Mouse (Mus musculus) midbrain, embryonic 15.5 days (tissue): ENCODE measurements around the gene Coro2a. TPM values are rescaled to one million over a fixed set of nuclear protein-coding genes. Genes with fewer than 3 reads are reported as not detected.
A peak's percentile ranks its signal among the peaks of the same experiment; 100 is the strongest.

Experiments used
- ATAC-seq: fragments of 200-750 bp; cut with Nextera tagmentation; replicated peaks from 2 replicates; pipeline ENCODE4 v1.8.0; 2017; ENCODE audit warnings: moderate TSS enrichment
- H3K27ac ChIP-seq: fragments of 300-500 bp; sonication (generic); 2 replicates; pipeline ENCODE4 v1.5.1; 2015; ENCODE audit warnings: mild to moderate bottlenecking, inconsistent platforms
- H3K27me3 ChIP-seq: fragments of 300-500 bp; sonication (generic); replicated peaks from 2 replicates; pipeline ENCODE4 v1.6.1; 2015; ENCODE audit warnings: inconsistent platforms
- H3K36me3 ChIP-seq: fragments of 300-500 bp; sonication (generic); replicated peaks from 2 replicates; pipeline ENCODE4 v1.6.1; 2015; ENCODE audit warnings: inconsistent platforms
- H3K4me1 ChIP-seq: fragments of 300-500 bp; sonication (generic); 2 replicates; pipeline ENCODE4 v1.6.1; 2015; ENCODE audit warnings: inconsistent platforms
- H3K4me2 ChIP-seq: fragments of 300-500 bp; sonication (generic); 2 replicates; pipeline ENCODE4 v1.6.1; 2015; ENCODE audit warnings: inconsistent platforms, mild to moderate bottlenecking, moderate library complexity
- H3K4me3 ChIP-seq: fragments of 300-500 bp; sonication (generic); 2 replicates; pipeline ENCODE4 v1.5.1; 2015; ENCODE audit warnings: mild to moderate bottlenecking, inconsistent platforms
- H3K9ac ChIP-seq: fragments of 300-500 bp; sonication (generic); 2 replicates; pipeline ENCODE4 v1.6.1; 2015; ENCODE audit warnings: mild to moderate bottlenecking, inconsistent platforms
- H3K9me3 ChIP-seq: fragments of 300-500 bp; sonication (generic); 2 replicates; pipeline ENCODE4 v1.6.1; 2016; ENCODE audit warnings: inconsistent platforms
- whole genome bisulfite sequencing: fragments of 180-500 bp; shearing (Covaris S2); methylation state at CpG from one replicate; pipeline ENCODE4 v1.1.7; 2015; ENCODE audit warnings: mixed read lengths; 5-methylcytosine and 5-hydroxymethylcytosine counted together
- polyA plus RNA-seq: library from polyadenylated mRNA; unstranded; fragments of >200 nt; fragmentation: Nextera tagmentation; extraction: Ambion mirVana; gene quantifications from 2 replicates; pipeline ENCODE4 v1.2.1, GENCODE M21; 2015

Coro2a gene
- polyA plus RNA-seq, 1 experiment from 2014 or later, result 6.8 TPM

GRCm38 (mm10) chr4:46526798-46527557, 75.0 kb downstream of the Coro2a start:
- peaks cover 4% of the 10 kb centered on the region; the same call in 1 of the 2 replicates for H3K27me3 ChIP-seq
- no peak overlapping the region for H3K9ac ChIP-seq
- 28% methylated on average over 17 of the region's 17 CpGs for WGBS
- no peak for ATAC-seq
- 0 out of 2 replicates have a peak, but pooled peaks cover 4% of the 10 kb centered on the region for H3K4me1 ChIP-seq
- no peak overlapping the region for H3K4me3 ChIP-seq
- no peak overlapping the region for H3K27ac ChIP-seq
- no peaks in the 10 kb centered on the region for H3K9me3 ChIP-seq
- peak overlapping the region; percentile 38 for H3K4me2 ChIP-seq
- H3K36me3 ChIP-seq, result no peaks in the 10 kb centered on the region

GRCm38 (mm10) chr4:46526226-46526625, 75.8 kb downstream of the Coro2a start:
- no peak overlapping the region for H3K27ac ChIP-seq

GRCm38 (mm10) chr4:46523324-46523723, 78.7 kb downstream of the Coro2a start:
- Histone ChIP-seq H3K9me3 (no peaks in the 10 kb centered on the region), H3K9ac (no peak overlapping the region), H3K27ac (no peak overlapping the region), H3K4me2 (no peak overlapping the region), H3K36me3 (no peaks in the 10 kb centered on the region), H3K4me3 (no peak overlapping the region), H3K27me3 (no peaks in the 10 kb centered on the region), H3K4me1 (0 out of 2 replicates have a peak, but pooled peaks cover 4% of the 10 kb centered on the region)
- WGBS, result 86% methylated on average over 4 of the region's 4 CpGs
- ATAC-seq, result no peak

More at GRCm38 (mm10) chr4:46526226-46526625, 75.8 kb downstream of the Coro2a start:
- no peak overlapping the region for H3K4me3 ChIP-seq
- H3K9me3 ChIP-seq, result no peaks in the 10 kb centered on the region
- H3K36me3 ChIP-seq, result no peaks in the 10 kb centered on the region
- WGBS, result 91% methylated on average over 3 of the region's 3 CpGs
- ATAC-seq, result no peak
- H3K4me1 ChIP-seq, result 0 out of 2 replicates have a peak, but pooled peaks cover 4% of the 10 kb centered on the region
- H3K27me3 ChIP-seq, result no peaks in the 10 kb centered on the region
- H3K9ac ChIP-seq, result no peak overlapping the region
- no peak overlapping the region for H3K4me2 ChIP-seq

GRCm38 (mm10) chr4:46521457-46521856, 80.5 kb downstream of the Coro2a start:
- H3K4me1 ChIP-seq, result no peaks in the 10 kb centered on the region
- whole genome bisulfite sequencing, result 90% methylated on average over 10 of the region's 10 CpGs
- H3K27ac ChIP-seq, result no peak overlapping the region
- no peaks in the 10 kb centered on the region for H3K36me3 ChIP-seq
- no peak overlapping the region for H3K9ac ChIP-seq
- H3K27me3 ChIP-seq, result no peaks in the 10 kb centered on the region
- H3K4me3 ChIP-seq, result no peak overlapping the region
- no peak for ATAC-seq
- no peaks in the 10 kb centered on the region for H3K9me3 ChIP-seq
- H3K4me2 ChIP-seq, result no peak overlapping the region

- no peak for ATAC-seq
- Histone ChIP-seq H3K27ac (no peak overlapping the region), H3K27me3 (no peaks in the 10 kb centered on the region), H3K9ac (no peak overlapping the region), H3K9me3 (no peaks in the 10 kb centered on the region), H3K4me2 (no peak overlapping the region), H3K4me1 (no peaks in the 10 kb centered on the region), H3K36me3 (no peaks in the 10 kb centered on the region), H3K4me3 (no peak overlapping the region)
- 93% methylated on average over 2 of the region's 2 CpGs for WGBS
These were observed 81.5 kb downstream of the Coro2a start for GRCm38 (mm10) chr4:46520491-46520890.

- H3K4me3 ChIP-seq, result peak overlapping the region; percentile 84
- no peaks in the 10 kb centered on the region for H3K36me3 ChIP-seq
- ATAC-seq, result 0 out of 2 replicates have a peak, but pooled peaks have one; percentile 43
- H3K4me1 ChIP-seq, result peaks cover 11% of the 10 kb centered on the region
- peak overlapping the region; percentile 85 for H3K4me2 ChIP-seq
- no peak overlapping the region for H3K9ac ChIP-seq
- H3K27ac ChIP-seq, result no peak overlapping the region
- H3K9me3 ChIP-seq, result no peaks in the 10 kb centered on the region
- WGBS, result 11% methylated on average over 16 of the region's 16 CpGs
- 0 out of 2 replicates have a peak, but pooled peaks cover 4% of the 10 kb centered on the region for H3K27me3 ChIP-seq
These were observed 94.1 kb downstream of the Coro2a start for GRCm38 (mm10) chr4:46507736-46508460.

GRCm38 (mm10) chr4:46506801-46507610, 95.0 kb downstream of the Coro2a start:
- H3K9ac ChIP-seq, result peak overlapping the region; percentile 80
- under 1% methylated on average over 92 of the region's 94 CpGs for WGBS
- H3K9me3 ChIP-seq, result no peaks in the 10 kb centered on the region
- ATAC-seq, result peak; percentile 97
- H3K4me3 ChIP-seq, result peak overlapping the region; percentile 84
- H3K27ac ChIP-seq, result peak overlapping the region; percentile 81
- H3K27me3 ChIP-seq, result 0 out of 2 replicates have a peak, but pooled peaks cover 4% of the 10 kb centered on the region
- peaks cover 11% of the 10 kb centered on the region for H3K4me1 ChIP-seq
- no peaks in the 10 kb centered on the region; the same call in 1 of the 2 replicates for H3K36me3 ChIP-seq
- H3K4me2 ChIP-seq, result peak overlapping the region; percentile 85

GRCm38 (mm10) chr4:46505361-46506057, 96.5 kb downstream of the Coro2a start:
- no peak overlapping the region for H3K9ac ChIP-seq
- no peak for ATAC-seq
- H3K4me2 ChIP-seq, result no peak overlapping the region
- H3K9me3 ChIP-seq, result no peaks in the 10 kb centered on the region
- peaks cover 6% of the 10 kb centered on the region; the same call in 1 of the 2 replicates for H3K36me3 ChIP-seq
- H3K4me1 ChIP-seq, result peaks cover 11% of the 10 kb centered on the region
- H3K27me3 ChIP-seq, result 0 out of 2 replicates have a peak, but pooled peaks cover 4% of the 10 kb centered on the region
- H3K4me3 ChIP-seq, result no peak overlapping the region
- 66% methylated on average over 8 of the region's 8 CpGs for WGBS
- H3K27ac ChIP-seq, result no peak overlapping the region

GRCm38 (mm10) chr4:46503881-46504280, 98.1 kb downstream of the Coro2a start:
- no peak overlapping the region for H3K4me2 ChIP-seq
- H3K27me3 ChIP-seq, result 0 out of 2 replicates have a peak, but pooled peaks cover 4% of the 10 kb centered on the region
- WGBS, result 93% methylated on average over 3 of the region's 3 CpGs
- H3K9me3 ChIP-seq, result no peaks in the 10 kb centered on the region
- peaks cover 12% of the 10 kb centered on the region; the same call in 1 of the 2 replicates for H3K36me3 ChIP-seq
- no peak for ATAC-seq
- H3K9ac ChIP-seq, result no peak overlapping the region
- no peak overlapping the region for H3K4me3 ChIP-seq
- peaks cover 11% of the 10 kb centered on the region for H3K4me1 ChIP-seq
- H3K27ac ChIP-seq, result no peak overlapping the region

GRCm38 (mm10) chr4:46502606-46503502, 99.1 kb downstream of the Coro2a start:
- H3K4me3 ChIP-seq, result no peak overlapping the region
- 0 out of 2 replicates have a peak, but pooled peaks cover 4% of the 10 kb centered on the region for H3K27me3 ChIP-seq
- H3K4me2 ChIP-seq, result no peak overlapping the region
- 73% methylated on average over 16 of the region's 16 CpGs for WGBS
- no peak for ATAC-seq
- H3K4me1 ChIP-seq, result peaks cover 11% of the 10 kb centered on the region
- H3K27ac ChIP-seq, result no peak overlapping the region
- no peaks in the 10 kb centered on the region for H3K9me3 ChIP-seq
- peaks cover 12% of the 10 kb centered on the region; the same call in 1 of the 2 replicates for H3K36me3 ChIP-seq
- H3K9ac ChIP-seq, result no peak overlapping the region
